Mouse (Mus musculus): ENCODE measurements around the gene Ebp. TPM values are rescaled to one million over a fixed set of nuclear protein-coding genes. Genes with fewer than 3 reads are reported as not detected.

Ebp gene
- polyA plus RNA-seq (2015; fragmentation: Nextera tagmentation; extraction: Ambion mirVana) = 33.1 and 34.2 TPM in 2 replicates

DNA sequence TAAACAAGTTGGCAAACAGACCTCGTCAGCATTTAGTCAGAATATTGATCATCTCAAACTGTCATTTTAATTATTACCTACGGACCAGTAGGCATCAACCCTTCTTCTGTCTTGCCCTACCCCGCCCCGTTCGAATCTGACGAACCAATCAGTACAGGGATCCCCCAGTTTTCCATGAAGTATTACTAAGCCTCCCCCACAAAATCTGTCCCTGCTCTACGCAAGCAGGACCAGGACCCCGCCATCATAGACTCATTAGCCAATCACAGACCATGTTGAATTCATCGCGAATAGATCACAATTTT is at the start of gene Ebp:
TSS of gene Ebp (minus strand) at position 94 of the 305 bp plus-strand sequence.

DNA sequence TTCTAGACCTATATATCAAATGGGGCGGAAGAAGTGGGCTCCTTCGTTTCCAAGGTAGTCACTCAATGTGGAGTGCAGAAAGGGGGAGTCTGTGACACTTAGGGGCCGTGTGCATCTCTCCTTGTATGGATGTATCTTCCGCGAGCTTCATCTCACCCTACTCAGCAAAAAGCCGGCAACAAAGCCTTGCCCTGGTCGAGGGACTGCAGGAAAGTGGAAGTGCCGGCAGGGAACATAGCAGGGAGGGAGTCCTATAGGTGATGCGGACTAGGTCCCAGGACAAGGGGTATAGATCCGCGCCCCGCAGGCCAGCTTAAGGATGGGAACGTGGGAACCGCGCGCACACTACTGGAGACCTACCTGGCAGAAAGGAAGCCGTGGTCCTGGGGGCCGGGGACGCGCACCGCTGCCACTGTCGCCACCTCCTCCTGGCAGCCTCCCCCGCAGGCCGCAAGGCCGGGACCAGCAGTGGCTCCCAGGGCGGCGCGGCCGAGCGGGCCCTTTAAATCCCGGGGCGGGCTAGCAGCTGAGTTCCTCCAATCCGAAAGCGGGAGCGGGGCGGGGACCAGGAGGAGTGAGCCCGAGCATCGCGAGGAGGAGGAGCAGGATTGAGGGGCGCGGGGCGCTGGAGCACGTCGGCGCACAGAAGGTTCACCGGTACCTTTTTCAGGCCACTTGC is 12.8 kb upstream of the Ebp start, which contains the start of gene Porcn:
TSS of gene Porcn (minus strand) at position 511 of the 679 bp plus-strand sequence.

DNA sequence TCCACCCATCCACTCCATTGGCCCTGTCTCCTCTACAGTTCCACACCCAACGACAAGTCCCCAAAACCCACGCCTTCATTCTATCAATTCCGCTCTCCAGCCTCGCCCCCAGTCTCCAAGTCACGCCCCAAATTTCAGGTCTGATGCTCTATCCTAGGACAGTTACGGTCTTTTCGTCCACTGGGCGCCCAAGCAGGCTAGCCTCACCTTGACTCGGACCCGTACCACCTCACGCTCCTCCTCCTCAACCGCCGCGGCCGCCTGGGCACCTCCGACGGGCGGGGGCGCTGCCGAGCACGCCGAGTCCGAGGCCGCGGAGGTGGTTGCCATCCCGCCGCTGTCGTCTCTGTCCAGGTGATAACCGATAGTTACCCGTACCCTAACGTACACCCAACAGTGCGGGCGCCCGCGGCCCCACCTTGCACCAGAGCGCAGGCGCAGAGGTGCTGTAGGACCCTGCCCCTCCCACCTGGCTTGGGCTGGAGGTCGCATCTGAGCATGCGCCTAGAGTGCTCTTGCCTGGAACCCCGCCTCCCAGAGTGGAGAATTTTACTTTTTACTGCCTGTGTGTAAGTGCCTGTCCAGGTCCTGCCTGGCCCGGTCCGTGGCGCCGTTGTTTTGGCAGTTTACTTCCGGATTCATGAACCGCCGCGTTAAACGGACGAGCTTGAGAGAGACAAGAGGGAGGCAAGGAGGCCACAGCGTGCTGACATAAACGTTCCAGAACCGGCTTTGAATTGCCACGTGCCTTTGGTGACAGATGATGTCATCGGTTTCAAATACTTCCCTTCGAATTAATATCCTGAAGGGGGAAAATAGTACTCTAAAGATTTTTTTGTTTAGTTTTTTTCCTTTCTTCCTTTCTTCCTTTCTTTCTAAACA is 17.6 kb downstream of the Ebp start, which contains the start of gene Tbc1d25:
TSS of gene Tbc1d25 (minus strand) at position 678 of the 882 bp plus-strand sequence.

DNA sequence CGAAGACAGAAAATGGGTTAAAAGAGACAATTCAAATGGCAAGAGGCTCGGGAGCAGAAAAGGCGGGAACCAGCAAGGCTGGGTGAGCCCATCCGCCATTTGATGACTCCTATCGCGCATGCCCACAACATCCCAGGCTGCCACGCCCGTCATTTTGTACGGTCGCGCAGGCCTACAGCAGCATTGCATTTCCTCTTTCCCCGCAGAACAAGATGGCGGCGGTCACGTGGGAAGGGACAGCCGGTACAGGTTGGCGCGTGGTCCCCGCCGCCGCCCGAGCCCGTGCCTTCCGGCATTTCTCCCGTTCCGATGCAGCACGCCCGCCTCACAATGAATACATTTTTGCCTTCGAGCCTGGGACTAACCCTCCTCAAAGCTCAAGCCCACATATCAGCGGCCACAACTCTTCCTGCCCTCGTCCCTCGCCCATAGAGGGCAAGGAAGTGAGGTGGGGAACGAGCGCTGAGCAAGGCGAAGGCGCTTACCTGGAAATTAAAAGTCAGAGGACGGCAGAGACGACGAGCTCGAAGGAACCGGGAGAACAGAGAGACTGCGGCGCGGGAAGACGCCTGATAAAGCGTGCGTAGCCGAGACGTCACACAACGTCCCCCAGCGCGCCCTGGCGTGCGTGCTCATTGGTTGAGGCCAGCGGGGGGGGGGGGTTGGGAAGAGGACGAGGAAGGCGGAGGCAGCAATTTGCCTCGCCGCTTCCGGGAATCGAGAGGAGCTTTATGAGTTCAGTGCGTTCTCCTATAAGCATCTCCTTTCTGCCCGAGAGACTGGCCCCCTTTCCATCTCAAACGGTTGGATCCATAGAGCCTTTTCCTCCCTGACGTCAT is 47.9 kb downstream of the Ebp start, which contains the start of gene Rbm3:
TSS of gene Rbm3 (minus strand) at position 728 of the 839 bp plus-strand sequence.

Other genes with a start within 250 kb of the Ebp start
- 4.6 and 5.7 TPM in 2 replicates for gene Hdac6, start 245.6 kb downstream of the Ebp start, polyA plus RNA-seq (2015; fragmentation: Nextera tagmentation; extraction: Ambion mirVana)
- 115 and 131 TPM in 2 replicates for gene Gata1, start 215.4 kb downstream of the Ebp start, polyA plus RNA-seq (2015; fragmentation: Nextera tagmentation; extraction: Ambion mirVana)
- gene Glod5, start 175.0 kb downstream of the Ebp start, polyA plus RNA-seq (2015; fragmentation: Nextera tagmentation; extraction: Ambion mirVana) = not detected in 2 replicates
- 38.6 and 39.7 TPM in 2 replicates for gene Suv39h1, start 118.8 kb downstream of the Ebp start, polyA plus RNA-seq (2015; fragmentation: Nextera tagmentation; extraction: Ambion mirVana)
- gene Was, start 103.0 kb downstream of the Ebp start, polyA plus RNA-seq (2015; fragmentation: Nextera tagmentation; extraction: Ambion mirVana) = 8.9 and 9.7 TPM in 2 replicates
- 8.3 and 9.4 TPM in 2 replicates for gene Wdr13, start 60.6 kb downstream of the Ebp start, polyA plus RNA-seq (2015; fragmentation: Nextera tagmentation; extraction: Ambion mirVana)
- 848 and 905 TPM in 2 replicates for gene Rbm3, start 47.6 kb downstream of the Ebp start, polyA plus RNA-seq (2015; fragmentation: Nextera tagmentation; extraction: Ambion mirVana)
- 4.3 and 4.9 TPM in 2 replicates for gene Tbc1d25, start 17.3 kb downstream of the Ebp start, polyA plus RNA-seq (2015; fragmentation: Nextera tagmentation; extraction: Ambion mirVana)
- gene Porcn, start 13.0 kb upstream of the Ebp start, polyA plus RNA-seq (2015; fragmentation: Nextera tagmentation; extraction: Ambion mirVana) = 0.78 and 0.98 TPM in 2 replicates
- gene Ftsj1, start 58.9 kb upstream of the Ebp start, polyA plus RNA-seq (2015; fragmentation: Nextera tagmentation; extraction: Ambion mirVana) = 35.7 and 39.1 TPM in 2 replicates
- 84.8 and 102 TPM in 2 replicates for gene Slc38a5, start 77.6 kb upstream of the Ebp start, polyA plus RNA-seq (2015; fragmentation: Nextera tagmentation; extraction: Ambion mirVana)
- gene Ssxb10, start 133.9 kb upstream of the Ebp start, polyA plus RNA-seq (2015; fragmentation: Nextera tagmentation; extraction: Ambion mirVana) = not detected in 2 replicates
- gene Ssxb9, start 173.5 kb upstream of the Ebp start, polyA plus RNA-seq (2015; fragmentation: Nextera tagmentation; extraction: Ambion mirVana) = not detected in 2 replicates
- not detected in 2 replicates for gene Ssxb1, start 219.8 kb upstream of the Ebp start, polyA plus RNA-seq (2015; fragmentation: Nextera tagmentation; extraction: Ambion mirVana)

All from spleen, postnatal 0 days (tissue).